Mouse (Mus musculus): ENCODE data around the gene Atp23.
"Not testable (repeated sequence)": the region's sequence is repeated elsewhere in the genome, so short reads cannot be mapped to it uniquely, and the experiment has no call there.

Atp23 gene

GRCm38 (mm10) chr10:126826216-126826615 lies 74.9 kb downstream of the Atp23 start:
- not testable (repeated sequence) for DNase-seq (ENCODE audit: low spot score)

DNA sequence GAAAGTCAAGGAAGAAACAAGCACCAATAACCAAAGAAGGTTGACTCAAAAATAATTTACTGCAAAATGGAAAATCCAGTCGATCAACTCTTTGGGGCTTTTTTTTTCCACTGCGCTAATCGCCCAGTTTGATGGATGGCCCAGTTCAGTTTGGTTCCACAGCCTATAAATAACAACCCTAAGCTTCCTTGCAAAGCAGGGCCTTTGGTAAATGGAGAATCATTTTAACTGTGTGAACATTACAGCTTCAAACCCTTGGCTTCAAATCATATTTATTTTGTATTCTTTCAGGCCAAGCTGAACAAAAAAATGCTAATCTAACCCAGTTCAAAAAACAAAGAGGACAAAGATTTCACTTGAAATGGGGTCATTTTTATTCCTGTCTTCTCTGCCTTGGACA lies 78.7 kb downstream of the Atp23 start:
- DNase-seq (ENCODE audit: low spot score), result no peak

Data from urinary bladder, postnatal 14 days (tissue).